Mouse (Mus musculus): ENCODE results near the gene Sept11. TPM values are rescaled to one million over a fixed set of nuclear protein-coding genes. Genes with fewer than 3 reads are reported as not detected.
A peak's percentile ranks its signal among the peaks of the same experiment; 100 is the strongest.

Gene Sept11
- polyA plus RNA-seq, 1 experiment from 2014 or later, result 42.5 TPM

DNA sequence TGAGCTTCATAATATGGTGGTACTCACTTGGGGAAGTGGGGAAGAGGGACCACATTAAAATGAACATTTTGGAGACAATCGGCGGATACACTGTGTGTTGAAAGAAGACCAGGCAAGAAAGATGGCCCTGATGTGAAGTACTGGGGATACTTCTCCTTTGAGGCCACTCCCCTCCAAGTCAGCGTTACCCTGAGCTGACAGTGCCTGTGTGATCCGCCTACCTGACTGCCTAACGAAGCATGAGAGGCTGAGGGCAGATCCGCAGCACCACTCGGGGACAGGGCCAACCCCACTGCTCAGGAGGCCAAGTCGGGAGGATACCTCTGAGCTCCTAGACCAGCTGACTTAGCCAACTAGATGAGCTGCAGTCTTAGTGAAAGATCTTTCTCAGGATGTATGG is 24.4 kb downstream of the Sept11 start:
- H3K4me1 ChIP-seq (replicated peaks; ENCODE audit: control insufficient read depth, insufficient read depth), result no peaks in the 10 kb centered on the region; the same call in 1 of the 2 replicates
- no peaks in the 10 kb centered on the region for H3K9me3 ChIP-seq (ENCODE audit: control insufficient read depth, low read length)
- no peak overlapping the region for H3K27ac ChIP-seq (replicated peaks)
- ATAC-seq (ENCODE audit: low FRiP score, low TSS enrichment) (no peak), DNase-seq (ENCODE audit: low spot score) (no peak)
- no peak for TF ChIP-seq CTCF (IDR thresholded peaks at IDR 0.05; ENCODE audit: low read depth)
- no peak for TF ChIP-seq EP300 (optimal IDR thresholded peaks at IDR 0.05)
- 89% methylated on average over 8 of the region's 8 CpGs for WGBS
- no peaks in the 10 kb centered on the region; the same call in 1 of the 2 replicates for H3K36me3 ChIP-seq (ENCODE audit: control insufficient read depth, insufficient read depth, low read length)
- H3K9ac ChIP-seq (ENCODE audit: low read length), result no peak overlapping the region
- no peak overlapping the region for H3K4me2 ChIP-seq (replicated peaks; ENCODE audit: low read depth)
- H3K4me3 ChIP-seq (ENCODE audit: low read depth, low read length), result no peak overlapping the region
- H3K27me3 ChIP-seq (ENCODE audit: control insufficient read depth, insufficient read depth, low read length), result no peaks in the 10 kb centered on the region

DNA sequence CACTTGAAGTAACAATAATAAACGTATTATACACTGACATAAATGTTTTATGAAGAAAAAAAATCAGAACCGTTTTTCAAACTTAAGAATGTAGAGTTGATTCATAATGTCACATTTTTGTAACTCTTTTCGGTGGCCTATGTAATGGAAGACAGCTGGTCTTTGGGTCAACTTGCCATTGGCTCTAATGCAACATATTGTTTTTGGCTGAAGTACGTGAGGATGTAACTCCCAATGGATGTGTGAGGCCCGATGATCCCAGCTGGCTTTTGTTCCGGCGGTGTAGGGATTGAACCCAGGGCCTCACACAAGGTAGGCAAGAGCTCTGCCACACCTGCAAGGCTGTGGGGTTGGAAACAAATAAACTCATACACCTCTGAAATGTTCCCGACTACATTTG is 28.4 kb downstream of the Sept11 start:
- 49% methylated on average over 8 of the region's 8 CpGs for WGBS
- peak; percentile 22; the same call in 1 of the 2 replicates for ATAC-seq (ENCODE audit: low FRiP score, low TSS enrichment)

DNA sequence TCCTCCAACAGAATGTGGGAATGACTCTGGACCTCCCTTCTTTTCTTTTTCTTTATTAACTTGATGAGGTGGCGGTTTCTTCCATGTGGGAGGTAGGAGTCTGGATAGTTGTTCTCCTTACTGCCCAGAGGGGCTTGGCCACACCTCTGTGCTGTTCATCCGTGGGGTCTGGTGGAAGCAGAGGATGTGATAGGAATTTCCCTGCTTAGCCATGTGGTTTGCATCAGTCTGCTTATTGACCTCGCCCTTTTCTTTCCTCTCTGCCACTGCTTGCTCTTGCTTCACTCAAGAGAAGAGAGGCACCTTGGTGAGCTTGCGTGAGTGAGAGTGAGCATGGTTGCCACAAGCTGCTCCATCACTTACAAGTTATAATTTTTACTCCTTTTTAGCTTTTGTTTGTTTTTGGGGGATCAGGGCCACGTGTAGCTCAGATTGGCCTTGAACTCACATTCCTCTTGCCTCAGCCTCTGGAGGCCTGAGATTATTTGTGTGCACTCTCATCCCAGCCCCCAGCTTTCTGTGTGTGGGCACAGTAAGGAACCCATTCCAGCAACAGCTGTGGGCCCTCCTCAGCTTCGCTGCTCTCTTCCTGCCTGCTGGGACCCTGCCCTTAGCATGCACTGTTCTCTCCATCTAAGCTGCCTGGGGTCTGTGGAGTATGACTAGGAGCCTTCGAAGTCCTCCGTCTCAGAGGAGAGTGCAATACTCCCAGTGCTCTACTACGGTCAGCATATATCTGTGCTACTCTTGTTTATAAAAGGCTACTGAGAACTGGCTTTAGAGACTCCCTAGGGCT is 31.0 kb downstream of the Sept11 start:
- H3K27ac ChIP-seq (replicated peaks), result peak overlapping the region; percentile 36; the same call in 1 of the 2 replicates
- DNase-seq (ENCODE audit: low spot score), result no peak
- no peaks in the 10 kb centered on the region for H3K9me3 ChIP-seq (ENCODE audit: control insufficient read depth, low read length)
- no peak for ATAC-seq (ENCODE audit: low FRiP score, low TSS enrichment)
- no peaks in the 10 kb centered on the region for H3K27me3 ChIP-seq (ENCODE audit: control insufficient read depth, insufficient read depth, low read length)
- H3K9ac ChIP-seq (ENCODE audit: low read length), result no peak overlapping the region
- peaks cover 7% of the 10 kb centered on the region; the same call in 1 of the 2 replicates for H3K4me1 ChIP-seq (replicated peaks; ENCODE audit: control insufficient read depth, insufficient read depth)
- no peak overlapping the region for H3K4me3 ChIP-seq (ENCODE audit: low read depth, low read length)
- no peaks in the 10 kb centered on the region for H3K36me3 ChIP-seq (ENCODE audit: control insufficient read depth, insufficient read depth, low read length)
- 40% methylated on average over 9 of the region's 9 CpGs for whole genome bisulfite sequencing
- no peak overlapping the region for H3K4me2 ChIP-seq (replicated peaks; ENCODE audit: low read depth)
- no peak for TF ChIP-seq CTCF (IDR thresholded peaks at IDR 0.05; ENCODE audit: low read depth)
- no peak for TF ChIP-seq EP300 (optimal IDR thresholded peaks at IDR 0.05)

More for the DNA sequence above, 28.4 kb downstream of the Sept11 start:
- no peak for TF ChIP-seq EP300 (optimal IDR thresholded peaks at IDR 0.05)
- TF ChIP-seq CTCF (IDR thresholded peaks at IDR 0.05; ENCODE audit: low read depth), result no peak
- Histone ChIP-seq H3K4me2 (replicated peaks; ENCODE audit: low read depth) (no peak overlapping the region), H3K4me3 (ENCODE audit: low read depth, low read length) (no peak overlapping the region), H3K27me3 (ENCODE audit: control insufficient read depth, insufficient read depth, low read length) (no peaks in the 10 kb centered on the region), H3K27ac (replicated peaks) (peak overlapping the region; percentile 45; the same call in 1 of the 2 replicates), H3K36me3 (ENCODE audit: control insufficient read depth, insufficient read depth, low read length) (no peaks in the 10 kb centered on the region; the same call in 1 of the 2 replicates), H3K9me3 (ENCODE audit: control insufficient read depth, low read length) (no peaks in the 10 kb centered on the region), H3K4me1 (replicated peaks; ENCODE audit: control insufficient read depth, insufficient read depth) (peaks cover 7% of the 10 kb centered on the region; the same call in 1 of the 2 replicates), H3K9ac (ENCODE audit: low read length) (no peak overlapping the region)
- DNase-seq (ENCODE audit: low spot score), result no peak

DNA sequence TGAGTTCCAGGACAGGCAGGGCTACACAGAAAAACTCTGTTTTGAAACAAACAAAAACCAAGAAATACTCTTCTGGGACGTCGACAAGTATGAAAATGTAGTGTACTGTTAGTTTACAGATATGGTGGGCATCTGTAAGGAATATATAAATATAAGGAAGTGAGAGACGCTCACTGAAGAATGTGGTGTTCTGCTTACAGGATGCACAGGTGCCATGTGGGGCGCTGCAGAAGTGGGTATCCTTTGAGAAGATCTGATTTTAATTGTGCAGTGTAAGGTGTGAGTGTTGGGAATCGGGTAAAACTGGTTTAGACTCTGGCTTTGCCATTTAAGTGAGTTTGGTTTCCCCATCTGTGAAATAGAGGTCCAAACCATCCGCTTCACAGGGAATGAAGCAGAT is 32.1 kb downstream of the Sept11 start:
- TF ChIP-seq EP300 (optimal IDR thresholded peaks at IDR 0.05), result no peak
- TF ChIP-seq CTCF (IDR thresholded peaks at IDR 0.05; ENCODE audit: low read depth), result no peak
- Histone ChIP-seq H3K4me1 (replicated peaks; ENCODE audit: control insufficient read depth, insufficient read depth) (peaks cover 7% of the 10 kb centered on the region; the same call in 1 of the 2 replicates), H3K27ac (replicated peaks) (no peak overlapping the region), H3K9me3 (ENCODE audit: control insufficient read depth, low read length) (no peaks in the 10 kb centered on the region), H3K27me3 (ENCODE audit: control insufficient read depth, insufficient read depth, low read length) (no peaks in the 10 kb centered on the region), H3K4me3 (ENCODE audit: low read depth, low read length) (no peak overlapping the region), H3K36me3 (ENCODE audit: control insufficient read depth, insufficient read depth, low read length) (no peaks in the 10 kb centered on the region), H3K9ac (ENCODE audit: low read length) (no peak overlapping the region), H3K4me2 (replicated peaks; ENCODE audit: low read depth) (no peak overlapping the region)
- ATAC-seq (ENCODE audit: low FRiP score, low TSS enrichment) (no peak), DNase-seq (ENCODE audit: low spot score) (no peak)
- WGBS, result 89% methylated on average over 6 of the region's 6 CpGs

DNA sequence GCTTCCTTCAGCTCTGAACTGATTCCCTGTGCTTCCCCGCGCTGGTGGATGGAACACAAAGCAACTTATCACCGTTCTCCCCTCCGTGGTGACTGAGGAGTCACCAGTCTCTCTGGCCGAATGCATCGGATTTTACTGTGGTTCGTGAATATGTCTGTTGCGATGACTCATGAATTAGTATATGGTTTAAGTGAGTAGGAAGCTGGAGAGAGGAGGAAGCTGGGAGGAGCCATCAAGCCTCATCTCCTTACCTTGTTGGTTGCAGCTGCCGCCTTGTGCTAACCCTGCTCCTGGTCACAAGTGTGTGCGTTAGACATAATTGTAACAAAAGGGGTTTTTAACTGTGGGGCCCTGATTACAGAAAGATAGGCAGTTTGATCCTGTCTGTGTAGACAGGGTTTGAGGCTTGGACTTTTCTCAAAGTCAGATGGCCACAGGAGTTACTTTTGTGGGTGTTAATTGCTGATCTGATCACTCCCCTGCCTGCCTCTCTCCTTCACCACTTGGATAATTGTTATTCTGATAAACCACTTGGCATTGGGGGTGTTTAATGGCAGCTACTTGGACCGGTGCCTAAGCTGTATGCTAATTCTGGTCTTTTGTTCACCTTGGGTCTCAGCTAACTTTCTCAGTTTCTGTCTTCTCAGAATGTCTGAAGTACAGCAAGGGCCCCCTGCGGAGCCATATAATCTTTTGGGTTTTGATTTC is 33.1 kb downstream of the Sept11 start:
- Histone ChIP-seq H3K4me3 (ENCODE audit: low read depth, low read length) (no peak overlapping the region), H3K4me2 (replicated peaks; ENCODE audit: low read depth) (no peak overlapping the region), H3K36me3 (ENCODE audit: control insufficient read depth, insufficient read depth, low read length) (no peaks in the 10 kb centered on the region), H3K9ac (ENCODE audit: low read length) (no peak overlapping the region), H3K27ac (replicated peaks) (no peak overlapping the region), H3K27me3 (ENCODE audit: control insufficient read depth, insufficient read depth, low read length) (no peaks in the 10 kb centered on the region), H3K4me1 (replicated peaks; ENCODE audit: control insufficient read depth, insufficient read depth) (peaks cover 9% of the 10 kb centered on the region; the same call in 1 of the 2 replicates), H3K9me3 (ENCODE audit: control insufficient read depth, low read length) (no peaks in the 10 kb centered on the region)
- WGBS, result 70% methylated on average over 12 of the region's 12 CpGs
- no peak for TF ChIP-seq CTCF (IDR thresholded peaks at IDR 0.05; ENCODE audit: low read depth)
- no peak for TF ChIP-seq EP300 (optimal IDR thresholded peaks at IDR 0.05)
- no peak for ATAC-seq (ENCODE audit: low FRiP score, low TSS enrichment)
- DNase-seq (ENCODE audit: low spot score), result no peak

Data from stomach, postnatal 0 days (tissue).